Mouse (Mus musculus) inflammation-experienced regulatory T-cells (primary cell): ENCODE data around the gene Aig1. TPM values are rescaled to one million over a fixed set of nuclear protein-coding genes. Genes with fewer than 3 reads are reported as not detected.

ENCODE experiments used
- polyA plus RNA-seq, 2 experiments: library from polyadenylated mRNA; unstranded; fragments of 100-300 nt; shearing (Covaris generic); gene quantifications; one replicate each; pipeline ENCODE4 v1.2.1; 2017

Gene Aig1
- polyA plus RNA-seq, result 10 to 100 TPM; 50.4 to 57.1 TPM

DNA sequence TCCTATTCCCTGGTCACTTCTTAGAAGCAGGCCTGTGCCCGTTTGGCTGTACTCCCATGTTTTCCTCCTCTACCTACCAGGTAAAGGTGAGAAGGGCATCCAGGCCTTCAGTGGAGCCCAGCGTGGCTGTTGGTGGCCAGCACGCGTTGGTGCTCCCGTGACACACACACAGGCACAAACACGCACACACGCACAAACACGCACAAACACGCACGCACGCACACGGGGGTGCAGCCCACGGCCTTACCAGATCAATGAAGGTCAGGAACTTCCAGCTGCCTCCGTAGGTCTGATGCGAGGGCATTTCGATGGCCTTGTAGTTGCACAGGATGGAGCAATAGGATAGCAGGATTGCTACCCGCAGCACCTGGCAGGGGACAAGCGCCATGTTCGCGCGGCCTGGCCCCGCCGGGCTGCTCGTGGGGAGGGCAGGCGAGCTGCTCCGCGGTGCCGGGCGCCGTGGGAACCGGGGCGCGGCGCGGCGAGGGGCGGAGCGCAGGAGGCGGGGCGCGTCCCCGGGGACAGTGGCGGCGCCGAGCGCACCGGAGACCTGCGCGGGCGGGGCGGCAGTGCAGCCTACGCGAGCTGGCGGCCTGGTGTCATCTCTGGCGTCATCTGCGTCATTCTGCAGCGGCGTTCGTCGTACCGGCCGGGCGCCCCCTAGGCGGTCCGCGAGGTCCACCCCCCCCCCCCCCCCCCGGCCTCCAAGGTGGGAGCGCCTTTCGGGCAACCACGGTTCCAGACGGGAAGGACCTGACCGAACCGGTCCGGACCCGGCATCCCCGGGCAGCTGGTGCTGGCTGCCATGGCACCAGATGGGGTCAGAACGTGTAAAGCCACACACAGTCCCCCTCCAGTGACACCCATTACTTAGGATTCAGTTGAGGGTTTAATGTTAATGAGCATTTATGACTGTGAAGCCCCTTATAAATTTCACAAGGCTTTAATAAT lies at the start of gene Aig1:
Gene Aig1, minus strand, starts transcription at position 610 of the 951 bp plus-strand sequence.

Other genes with a start within 250 kb of the Aig1 start
- 10 to 100 TPM; 50.2 to 53.9 TPM for gene Hivep2, start 97.1 kb upstream of the Aig1 start, polyA plus RNA-seq